Mouse (Mus musculus) liver, embryonic 14.5 days (tissue): ENCODE data around the gene Slc35d3.

Experiments
- CTCF ChIP-seq: IDR thresholded peaks from 2 replicates; pipeline ENCODE4 v1.5.1; 2016; ENCODE audit warnings: antibody characterized with exemption, low read depth, control low read depth
- EP300 ChIP-seq: IDR thresholded peaks from 2 replicates; pipeline ENCODE4 v1.6.1; 2016; ENCODE audit warnings: antibody characterized with exemption, low read depth

DNA sequence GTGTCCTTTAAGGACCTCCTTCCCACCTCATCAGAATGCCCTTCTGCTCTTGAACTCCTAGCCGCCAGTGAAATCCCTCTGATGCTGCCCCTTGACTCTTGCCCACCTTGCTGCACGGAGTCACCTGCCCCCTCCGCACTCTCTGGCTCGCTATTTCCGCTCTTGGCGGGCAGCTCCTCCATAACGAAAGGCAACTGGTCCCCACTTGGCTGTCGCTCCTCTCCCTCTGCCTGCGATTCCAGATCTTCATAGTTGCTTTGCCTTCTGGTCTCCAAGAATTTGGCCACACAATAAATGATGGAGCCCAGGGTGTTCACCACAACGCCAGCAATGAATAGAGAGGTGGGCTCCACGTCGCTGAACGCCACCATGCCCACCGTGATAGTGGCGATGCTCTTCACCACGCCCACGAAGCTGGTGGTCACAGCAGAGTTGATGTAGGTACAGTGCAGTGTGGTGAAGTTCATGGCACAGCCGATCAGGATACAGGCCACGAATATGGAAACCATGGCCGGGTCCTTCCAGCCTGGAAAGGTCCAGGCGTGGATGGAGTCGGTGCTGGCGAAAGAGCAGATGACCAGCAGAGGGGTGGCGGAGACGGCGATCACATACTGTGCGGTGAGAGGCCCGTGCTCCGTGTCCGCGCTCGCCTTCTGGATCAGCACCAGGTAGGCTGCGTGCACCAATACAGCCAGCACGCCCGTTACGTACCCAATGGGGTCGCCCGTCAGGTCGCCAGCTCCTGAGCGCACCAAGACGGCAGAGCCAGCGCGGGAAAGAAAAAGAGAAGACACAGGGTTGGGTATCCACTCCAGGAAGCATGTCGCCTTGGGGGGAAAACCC, 2.1 kb downstream of the Slc35d3 start:
- TF ChIP-seq CTCF (no peak), EP300 (no peak)
